Mouse (Mus musculus): ENCODE measurements at regions not wholly inside any gene's neighbourhood (a gene's known extent, or its start where the extent isn't known, plus 50 kb on each side); places are given as distances from the start of the nearest gene placed in this dataset.

GRCm38 (mm10) chr8:26283957-26284356 is 164.6 kb downstream of the Gm45692 start:
- no peak for DNase-seq (ENCODE audit: low spot score in 2 of 2)

GRCm38 (mm10) chr8:26287665-26288064 is 168.3 kb downstream of the Gm45692 start:
- no peak for DNase-seq (ENCODE audit: low spot score in 2 of 2)

GRCm38 (mm10) chr8:26288163-26288562 is 168.8 kb downstream of the Gm45692 start:
- DNase-seq (ENCODE audit: low spot score in 2 of 2), result no peak

GRCm38 (mm10) chr8:26298066-26298804 is 178.9 kb downstream of the Gm45692 start:
- no peak for DNase-seq (ENCODE audit: low spot score in 2 of 2)

GRCm38 (mm10) chr8:26300246-26300645 is 180.9 kb downstream of the Gm45692 start:
- DNase-seq (ENCODE audit: low spot score in 2 of 2), result no peak

- DNase-seq (ENCODE audit: low spot score in 2 of 2), result no peak
These were observed 182.6 kb downstream of the Gm45692 start for GRCm38 (mm10) chr8:26301961-26302360.

- no peak for DNase-seq (ENCODE audit: low spot score in 2 of 2)
These were observed 185.2 kb downstream of the Gm45692 start for GRCm38 (mm10) chr8:26304566-26304965.

GRCm38 (mm10) chr8:26305061-26305879 is 185.9 kb downstream of the Gm45692 start:
- DNase-seq (ENCODE audit: low spot score in 2 of 2), result no peak

- no peak for DNase-seq (ENCODE audit: low spot score in 2 of 2)
These were observed 188.8 kb downstream of the Gm45692 start for GRCm38 (mm10) chr8:26308121-26308641.

- no peak for DNase-seq (ENCODE audit: low spot score in 2 of 2)
These were observed 190.4 kb downstream of the Gm45692 start for GRCm38 (mm10) chr8:26309764-26310163.

GRCm38 (mm10) chr8:26323606-26324350 is 204.4 kb downstream of the Gm45692 start:
- DNase-seq (ENCODE audit: low spot score in 2 of 2), result no peak

GRCm38 (mm10) chr8:26324606-26325005 is 205.3 kb downstream of the Gm45692 start:
- DNase-seq (ENCODE audit: low spot score in 2 of 2), result no peak

- no peak for DNase-seq (ENCODE audit: low spot score in 2 of 2)
These were observed 210.5 kb downstream of the Gm45692 start for GRCm38 (mm10) chr8:26329813-26330212.

GRCm38 (mm10) chr8:26336906-26337650 is 217.7 kb downstream of the Gm45692 start:
- no peak for DNase-seq (ENCODE audit: low spot score in 2 of 2)

GRCm38 (mm10) chr8:26345078-26345477 is 225.7 kb downstream of the Gm45692 start:
- peak in 1 of 2 experiments; percentile 32 for DNase-seq (ENCODE audit: low spot score in 2 of 2)

- DNase-seq (ENCODE audit: low spot score in 2 of 2), result no peak
These were observed 229.9 kb downstream of the Gm45692 start for GRCm38 (mm10) chr8:26349231-26349630.

GRCm38 (mm10) chr8:26349854-26350253 is 230.5 kb downstream of the Gm45692 start:
- DNase-seq (ENCODE audit: low spot score in 2 of 2), result no peak

GRCm38 (mm10) chr8:26350616-26351015 is 231.3 kb downstream of the Gm45692 start:
- DNase-seq (ENCODE audit: low spot score in 2 of 2), result no peak

GRCm38 (mm10) chr8:26351643-26352540 is 232.6 kb downstream of the Gm45692 start:
- peak; percentile 8 to 14 for DNase-seq (ENCODE audit: low spot score in 2 of 2)

- DNase-seq (ENCODE audit: low spot score in 2 of 2), result no peak
These were observed 233.2 kb downstream of the Gm45692 start for GRCm38 (mm10) chr8:26352541-26353010.
